Mouse (Mus musculus) E14TG2a.4 (cell line): ENCODE results near the gene Cadm2.

Experiments used
- CTCF ChIP-seq: conservative IDR thresholded peaks from 2 replicates; pipeline ENCODE4 v1.5.1; 2014; ENCODE audit warnings: low read length
- NANOG ChIP-seq: IDR thresholded peaks from 2 replicates; pipeline ENCODE4 v1.6.1; 2014; ENCODE audit warnings: borderline replicate concordance, low read length, mixed read lengths
- POU5F1 ChIP-seq: IDR thresholded peaks from 2 replicates; pipeline ENCODE4 v1.6.1; 2014; ENCODE audit warnings: low read length, borderline replicate concordance

- TF ChIP-seq CTCF (no peak), POU5F1 (no peak), NANOG (no peak)
Observed at GRCm38 (mm10) chr16:66986879-66987278, 633.8 kb downstream of the Cadm2 start.
